Mouse (Mus musculus): ENCODE measurements around the gene Tmed10. TPM values are rescaled to one million over a fixed set of nuclear protein-coding genes. Genes with fewer than 3 reads are reported as not detected.

Gene Tmed10
- 264 and 282 TPM in 2 replicates for polyA plus RNA-seq (2015; fragmentation: Nextera tagmentation; extraction: Ambion mirVana)

DNA sequence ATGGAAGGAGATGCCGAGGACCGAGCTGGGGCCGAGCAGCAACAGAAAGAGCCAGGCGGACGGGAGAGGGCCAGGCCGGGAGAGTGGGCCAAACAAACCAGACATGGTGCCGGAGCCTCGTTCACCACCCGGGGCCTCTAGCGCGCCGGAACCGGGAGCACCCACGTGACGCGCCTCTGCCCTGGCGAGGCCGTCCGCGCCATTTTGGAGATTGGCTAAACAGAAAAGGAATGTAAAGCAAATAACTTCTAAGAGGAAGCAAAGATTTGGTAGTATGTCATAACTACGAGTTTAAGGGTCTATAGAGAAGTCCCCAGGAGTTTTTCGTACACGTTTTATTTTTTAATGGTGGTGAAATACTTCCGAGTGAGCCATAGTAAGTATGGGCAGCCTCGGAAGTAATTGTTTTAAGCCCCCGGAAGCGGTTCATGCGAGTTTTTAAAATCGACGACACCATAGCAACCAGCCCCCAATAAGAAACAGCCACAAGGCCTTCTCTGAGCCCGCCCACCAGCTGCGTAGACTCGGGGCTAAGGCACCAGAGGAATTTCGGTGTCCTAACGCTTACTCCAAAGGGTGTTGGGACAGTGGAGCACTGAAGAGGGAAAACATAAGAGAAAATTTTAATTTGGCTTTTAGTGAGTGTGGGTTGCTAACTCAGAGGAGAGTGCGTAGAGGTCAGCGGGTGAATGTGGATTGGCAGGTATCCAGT lies at the start of gene Tmed10:
Gene Tmed10, minus strand, starts transcription at position 287 of the 712 bp plus-strand sequence.

DNA sequence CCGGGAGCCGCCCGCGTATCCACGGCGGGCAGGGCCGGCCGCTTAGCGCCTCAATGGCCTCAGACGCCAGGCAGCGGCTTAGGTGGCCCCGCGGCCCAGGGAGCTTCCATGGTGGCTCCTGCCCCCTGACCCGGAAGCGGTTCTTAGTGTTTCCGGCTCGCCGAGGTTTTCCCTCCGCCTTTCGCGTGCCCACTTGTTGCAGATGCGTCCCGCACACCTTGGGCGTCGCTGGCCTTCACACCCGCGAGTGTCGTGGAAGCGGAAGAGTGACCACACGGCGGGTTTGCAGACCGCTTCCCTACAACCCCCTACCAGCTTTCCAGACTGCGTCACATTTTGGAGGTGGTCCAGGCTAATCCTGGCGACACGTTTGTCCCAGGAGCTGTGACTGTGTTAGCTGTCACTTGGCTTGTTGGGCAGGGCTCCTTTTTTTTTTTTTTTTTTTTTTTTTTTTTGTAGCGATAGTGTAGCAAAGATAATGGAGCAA lies 35.4 kb downstream of the Tmed10 start, which contains the start of gene Nek9:
Gene Nek9, minus strand, starts transcription at position 120 of the 487 bp plus-strand sequence.

Other genes with a start within 250 kb of the Tmed10 start
- 0.31 and 0.35 TPM in 2 replicates for gene Rps6kl1, start 223.6 kb downstream of the Tmed10 start, polyA plus RNA-seq (2015; fragmentation: Nextera tagmentation; extraction: Ambion mirVana)
- gene Pgf, start 197.1 kb downstream of the Tmed10 start, polyA plus RNA-seq (2015; fragmentation: Nextera tagmentation; extraction: Ambion mirVana): 6.5 and 6.8 TPM in 2 replicates
- 48.3 and 54.9 TPM in 2 replicates for gene Eif2b2, start 155.4 kb downstream of the Tmed10 start, polyA plus RNA-seq (2015; fragmentation: Nextera tagmentation; extraction: Ambion mirVana)
- gene Mlh3, start 104.2 kb downstream of the Tmed10 start, polyA plus RNA-seq (2015; fragmentation: Nextera tagmentation; extraction: Ambion mirVana): 4.0 and 4.8 TPM in 2 replicates
- 47.3 and 47.6 TPM in 2 replicates for gene Acyp1, start 86.4 kb downstream of the Tmed10 start, polyA plus RNA-seq (2015; fragmentation: Nextera tagmentation; extraction: Ambion mirVana)
- gene Zc2hc1c, start 86.3 kb downstream of the Tmed10 start, polyA plus RNA-seq (2015; fragmentation: Nextera tagmentation; extraction: Ambion mirVana): 1.3 and 1.4 TPM in 2 replicates
- gene Nek9, start 35.5 kb downstream of the Tmed10 start, polyA plus RNA-seq (2015; fragmentation: Nextera tagmentation; extraction: Ambion mirVana): 14.5 and 15.1 TPM in 2 replicates
- gene Fos, start 99.0 kb upstream of the Tmed10 start, polyA plus RNA-seq (2015; fragmentation: Nextera tagmentation; extraction: Ambion mirVana): 21.9 and 33.2 TPM in 2 replicates
- 1.4 TPM in 2 replicates for gene Jdp2, start 224.2 kb upstream of the Tmed10 start, polyA plus RNA-seq (2015; fragmentation: Nextera tagmentation; extraction: Ambion mirVana)

Measured in urinary bladder, postnatal 0 days (tissue).